Mouse (Mus musculus) liver, adult 2 months (tissue): ENCODE results near the gene Kirrel.

Experiments used
- CTCF ChIP-seq: fragments of 200-500 bp; IDR thresholded peaks from 2 replicates; pipeline ENCODE4 v1.5.1; 2011; ENCODE audit warnings: low read depth, low read length, control low read depth
- POLR2A ChIP-seq: fragments of 200-500 bp; IDR thresholded peaks from 2 replicates; pipeline ENCODE4 v1.6.1; 2011; ENCODE audit warnings: low read length, control low read depth; ENCODE audit not compliant: insufficient read depth; ENCODE audit errors: extremely low read depth

- TF ChIP-seq CTCF: no peak
- TF ChIP-seq POLR2A: no peak
Observed at GRCm38 (mm10) chr3:87115271-87115670, 59.3 kb downstream of the Kirrel start.
